Comparison of ENCODE assay signal across 8 mouse cellular contexts in genomic region chr12:65075733-65076310, GRCm38 (mm10). TPM values are rescaled to one million over a fixed set of nuclear protein-coding genes. Genes with fewer than 3 reads are reported as not detected.
DNase-seq lines count a peak whose midpoint lies in the region; ATAC-seq and TF ChIP-seq lines count a peak whose summit lies in the region.

No protein-coding gene starts in this region.

- under 1% methylated on average over 41 of the region's 41 CpGs for WGBS in limb, embryonic 15.5 days
- WGBS in stomach, embryonic 15.5 days = under 1% methylated on average over 41 of the region's 41 CpGs

- H3K27me3 ChIP-seq in limb, embryonic 15.5 days = no peaks in the 10 kb centered on the region
- no peaks in the 10 kb centered on the region for H3K27me3 ChIP-seq in stomach, embryonic 15.5 days (replicated peaks)

- H3K4me3 ChIP-seq in layer of hippocampus, adult 2 months = peak overlapping the region; percentile 78
- peak overlapping the region; percentile 83 for H3K4me3 ChIP-seq in limb, embryonic 15.5 days
- H3K4me3 ChIP-seq in stomach, embryonic 15.5 days (replicated peaks) = peak overlapping the region; percentile 88

- ATAC-seq in erythroid progenitor cell, adult 5-6 weeks (replicated peaks; ENCODE audit: low FRiP score, poor library complexity, severe bottlenecking) = peak; percentile 1; the same call in 1 of the 2 replicates
- ATAC-seq in limb, embryonic 15.5 days (ENCODE audit: insufficient number of reproducible peaks, low FRiP score, low TSS enrichment, low read depth) = no peak
- no peak for ATAC-seq in stomach, embryonic 15.5 days (ENCODE audit: insufficient read depth, low FRiP score, low read depth)

- H3K36me3 ChIP-seq in limb, embryonic 15.5 days = peaks cover 5% of the 10 kb centered on the region; the same call in 1 of the 2 replicates
- H3K36me3 ChIP-seq in stomach, embryonic 15.5 days = 0 out of 2 replicates have a peak, but pooled peaks cover 6% of the 10 kb centered on the region

- peaks cover 19% of the 10 kb centered on the region for H3K4me1 ChIP-seq in limb, embryonic 15.5 days
- peaks cover 12% of the 10 kb centered on the region; the same call in 1 of the 2 replicates for H3K4me1 ChIP-seq in stomach, embryonic 15.5 days

- peak overlapping the region; percentile 99 for H3K27ac ChIP-seq in layer of hippocampus, adult 2 months
- peak overlapping the region; percentile 85 for H3K27ac ChIP-seq in limb, embryonic 15.5 days
- H3K27ac ChIP-seq in stomach, embryonic 15.5 days = peak overlapping the region; percentile 77

- peak overlapping the region; percentile 74 for H3K4me2 ChIP-seq in limb, embryonic 15.5 days
- peak overlapping the region; percentile 76 for H3K4me2 ChIP-seq in stomach, embryonic 15.5 days

- H3K9me3 ChIP-seq in limb, embryonic 15.5 days = no peaks in the 10 kb centered on the region
- H3K9me3 ChIP-seq in stomach, embryonic 15.5 days = no peaks in the 10 kb centered on the region

- DNase-seq in layer of hippocampus, adult 2 months (ENCODE audit: low spot score in 2 of 2) = peak in 1 of 2 experiments; percentile 10
- DNase-seq in layer of hippocampus, adult 9-10 months (ENCODE audit: low spot score) = no peak
- peak; percentile 36 for DNase-seq in NIH3T3 (ENCODE audit: low read depth)
- DNase-seq in right cerebral cortex, postnatal 4 days = no peak
- no peak for DNase-seq in urinary bladder, postnatal 25 days (ENCODE audit: low spot score)

- H3K9ac ChIP-seq in limb, embryonic 15.5 days = peak overlapping the region; percentile 72
- peak overlapping the region; percentile 73 for H3K9ac ChIP-seq in stomach, embryonic 15.5 days

- TF ChIP-seq CTCF in layer of hippocampus, adult 2 months (conservative IDR thresholded peaks at IDR 0.05) = no peak

RNA-seq across cellular contexts. Expression of gene Fancm, which starts 0.4 kb away (rescaled TPM):
- total RNA-seq in layer of hippocampus, adult 2 months (2021) = 10 to 100 TPM; 13.5 to 14.1 TPM
- total RNA-seq in erythroid progenitor cell, adult 5-6 weeks (2015; ENCODE audit: low replicate concordance) = 69.2 and 70.4 TPM in 2 replicates
- total RNA-seq in erythroid progenitor cell, adult 5-6 weeks (2017; ENCODE audit: low replicate concordance) = 18.5 and 40.2 TPM in 2 replicates
- polyA plus RNA-seq in limb, embryonic 15.5 days (2015; fragmentation: Nextera tagmentation; extraction: Ambion mirVana) = 6.3 and 9.0 TPM in 2 replicates
- 8.0 TPM in 2 replicates for polyA plus RNA-seq in stomach, embryonic 15.5 days (2015; fragmentation: Nextera tagmentation; extraction: Ambion mirVana)

RNA-seq across cellular contexts. Expression of gene Fkbp3, which starts 2.0 kb away (rescaled TPM):
- total RNA-seq in layer of hippocampus, adult 2 months (2021) = 100 to 1,000 TPM; 150 to 156 TPM
- 50.1 and 115 TPM in 2 replicates for total RNA-seq in erythroid progenitor cell, adult 5-6 weeks (2015; ENCODE audit: low replicate concordance)
- total RNA-seq in erythroid progenitor cell, adult 5-6 weeks (2017; ENCODE audit: low replicate concordance) = 12.6 and 53.1 TPM in 2 replicates
- polyA plus RNA-seq in limb, embryonic 15.5 days (2015; fragmentation: Nextera tagmentation; extraction: Ambion mirVana) = 342 and 385 TPM in 2 replicates
- polyA plus RNA-seq in stomach, embryonic 15.5 days (2015; fragmentation: Nextera tagmentation; extraction: Ambion mirVana) = 343 and 346 TPM in 2 replicates

RNA-seq across cellular contexts. Expression of gene Prpf39, which starts 39.7 kb away (rescaled TPM):
- total RNA-seq in layer of hippocampus, adult 2 months (2021) = 10 to 100 TPM; 43.4 to 48.7 TPM
- 58.7 and 62.3 TPM in 2 replicates for total RNA-seq in erythroid progenitor cell, adult 5-6 weeks (2015; ENCODE audit: low replicate concordance)
- total RNA-seq in erythroid progenitor cell, adult 5-6 weeks (2017; ENCODE audit: low replicate concordance) = 71.9 and 86.0 TPM in 2 replicates
- 57.6 and 61.9 TPM in 2 replicates for polyA plus RNA-seq in limb, embryonic 15.5 days (2015; fragmentation: Nextera tagmentation; extraction: Ambion mirVana)
- polyA plus RNA-seq in stomach, embryonic 15.5 days (2015; fragmentation: Nextera tagmentation; extraction: Ambion mirVana) = 48.1 and 51.3 TPM in 2 replicates
